Mouse (Mus musculus) left cerebral cortex, adult 2 months (tissue): ENCODE measurements at regions not wholly inside any gene's neighbourhood (a gene's known extent, or its start where the extent isn't known, plus 50 kb on each side); places are given as distances from the start of the nearest gene placed in this dataset.
A peak's percentile ranks its signal among the peaks of the same experiment; 100 is the strongest.
"Not testable (repeated sequence)": the region's sequence is repeated elsewhere in the genome, so short reads cannot be mapped to it uniquely, and the experiment has no call there.

ENCODE experiments used
- DNase-seq, 2 experiments: peaks; one replicate each; pipeline ENCODE4 v3.0.0; 2021 to 2022; ENCODE audit warnings: low spot score in 2 of 2, mixed read lengths in 1 of 2; ENCODE audit errors: extremely low spot score in 1 of 2
- H3K27ac ChIP-seq: fragments of 200-600 bp; 2 replicates; pipeline ENCODE4 v1.8.1; 2022
- H3K4me3 ChIP-seq: fragments of 200-600 bp; 2 replicates; pipeline ENCODE4 v1.8.1; 2022
- CTCF ChIP-seq: fragments of 200-600 bp; IDR thresholded peaks from 2 replicates; pipeline ENCODE4 v1.8.1; 2022; ENCODE audit warnings: antibody characterized with exemption, mild to moderate bottlenecking, moderate library complexity
- intact Hi-C: fragments of 180-260 bp; cut with DNase I; formaldehyde crosslinking; loops from one replicate; pipeline ENCODE4 v1.15.1; 2025

DNA sequence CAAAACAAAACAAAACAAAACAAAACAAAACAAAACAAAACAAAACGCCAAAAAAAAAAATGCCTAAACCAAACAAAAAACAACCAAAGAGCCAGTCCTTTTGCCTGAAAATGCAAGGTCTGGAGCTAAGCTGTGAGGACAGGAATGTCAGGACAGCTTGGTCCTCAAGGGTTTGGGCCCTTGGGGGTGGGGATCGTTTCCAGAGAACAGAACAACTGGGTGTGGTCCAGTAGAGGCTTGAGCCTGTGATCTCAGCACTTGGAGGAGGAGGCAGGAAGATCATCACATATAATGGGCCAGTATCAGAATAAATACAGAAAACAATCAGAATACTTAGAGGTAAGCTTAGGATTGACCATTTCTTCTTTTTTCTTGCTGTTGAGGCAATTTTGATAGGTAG lies 289.5 kb upstream of the Tgfbr2 start:
- no peak for DNase-seq
- Histone ChIP-seq H3K27ac (no peak overlapping the region), H3K4me3 (no peak overlapping the region)
- TF ChIP-seq CTCF = no peak
- intact Hi-C loops = no loop called here

DNA sequence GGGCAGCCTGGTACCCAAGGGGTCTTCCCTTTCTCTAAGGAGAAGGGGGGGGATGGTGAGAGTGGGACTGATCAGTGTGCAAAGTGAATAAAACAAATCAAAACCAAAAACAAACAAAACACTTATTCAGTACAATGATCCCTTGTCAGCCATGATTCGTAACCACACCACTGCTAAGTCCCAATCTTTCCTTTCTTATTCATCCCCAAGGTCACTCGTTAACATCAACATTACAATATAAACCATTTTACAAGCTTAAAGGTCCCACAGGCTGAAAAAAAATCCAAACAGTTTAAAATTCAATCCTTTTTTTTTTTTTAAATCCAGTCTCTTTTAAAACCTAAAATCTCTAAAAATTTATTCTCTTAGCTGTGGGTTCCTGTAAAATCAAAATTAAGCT lies 287.1 kb upstream of the Tgfbr2 start:
- DNase-seq = no peak
- no peak for TF ChIP-seq CTCF
- no peak overlapping the region for H3K4me3 ChIP-seq
- intact Hi-C loops = no loop called here
- no peak overlapping the region for H3K27ac ChIP-seq

DNA sequence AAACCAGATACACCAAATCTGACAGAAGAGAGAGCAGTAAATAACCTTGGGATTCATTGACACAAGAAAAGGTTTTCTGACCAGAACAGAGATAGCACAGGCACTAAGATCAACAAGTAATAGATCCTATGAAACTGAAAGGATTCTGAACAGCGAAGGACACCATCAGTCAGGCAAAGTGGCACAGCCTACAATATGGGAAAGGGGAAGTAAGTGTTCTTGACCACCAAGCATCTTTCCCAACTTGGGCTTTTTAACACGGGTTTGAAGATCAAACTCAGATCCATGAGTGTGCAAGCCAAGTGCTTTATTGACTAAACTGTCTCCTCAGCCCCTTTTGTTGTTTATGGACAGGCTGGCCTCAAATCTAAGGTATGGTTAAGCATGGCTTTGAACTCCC lies 284.9 kb upstream of the Tgfbr2 start:
- TF ChIP-seq CTCF = no peak
- Histone ChIP-seq H3K4me3 (no peak overlapping the region), H3K27ac (no peak overlapping the region)
- intact Hi-C loops = no loop called here
- DNase-seq = no peak

DNA sequence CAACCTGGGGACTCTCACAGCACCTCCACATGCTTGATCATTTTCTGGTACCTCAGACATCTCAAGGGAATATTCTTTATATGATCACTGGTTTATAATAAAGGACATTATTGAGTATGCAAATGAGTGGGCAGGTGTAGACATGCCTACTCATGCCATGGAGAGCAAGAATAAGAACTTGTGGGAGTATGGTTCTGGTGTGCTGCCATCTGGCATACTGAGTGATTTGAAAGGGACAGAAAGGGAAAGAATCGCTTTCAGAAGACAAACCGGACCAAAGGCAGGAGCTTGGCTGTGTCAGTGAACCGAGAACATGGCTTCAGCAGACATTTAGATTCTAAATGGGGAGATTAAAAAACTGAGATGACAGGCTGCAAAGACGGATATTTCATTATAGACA lies 276.9 kb upstream of the Tgfbr2 start:
- no peak overlapping the region for H3K4me3 ChIP-seq
- intact Hi-C loops = no loop called here
- TF ChIP-seq CTCF = no peak
- no peak overlapping the region for H3K27ac ChIP-seq
- peak; percentile 15 to 20 for DNase-seq

DNA sequence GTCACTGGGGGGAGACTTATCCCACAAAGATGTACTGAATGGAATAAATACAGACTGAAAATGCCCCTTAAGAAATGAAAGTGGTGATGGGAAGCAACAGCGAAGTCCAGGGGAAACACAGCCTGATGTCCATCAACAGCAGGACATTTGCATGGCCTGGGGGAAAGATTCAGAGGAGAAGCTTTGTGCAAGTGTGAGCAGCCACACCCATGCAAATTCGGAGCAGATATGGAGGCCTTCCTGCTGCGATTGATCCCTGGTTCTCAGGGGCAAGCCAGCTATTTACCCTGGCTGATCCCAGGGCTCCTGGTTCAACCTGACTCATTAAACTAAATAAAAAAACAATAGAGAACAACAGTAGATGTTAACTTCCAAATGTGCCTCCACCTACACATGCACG lies 275.7 kb upstream of the Tgfbr2 start:
- Histone ChIP-seq H3K27ac (no peak overlapping the region), H3K4me3 (no peak overlapping the region)
- intact Hi-C loops = loop anchor here (1.0 kb wide), 1 partner anchor 15 kb away; no protein-coding TSS in a partner anchor
- DNase-seq = no peak
- no peak for TF ChIP-seq CTCF

DNA sequence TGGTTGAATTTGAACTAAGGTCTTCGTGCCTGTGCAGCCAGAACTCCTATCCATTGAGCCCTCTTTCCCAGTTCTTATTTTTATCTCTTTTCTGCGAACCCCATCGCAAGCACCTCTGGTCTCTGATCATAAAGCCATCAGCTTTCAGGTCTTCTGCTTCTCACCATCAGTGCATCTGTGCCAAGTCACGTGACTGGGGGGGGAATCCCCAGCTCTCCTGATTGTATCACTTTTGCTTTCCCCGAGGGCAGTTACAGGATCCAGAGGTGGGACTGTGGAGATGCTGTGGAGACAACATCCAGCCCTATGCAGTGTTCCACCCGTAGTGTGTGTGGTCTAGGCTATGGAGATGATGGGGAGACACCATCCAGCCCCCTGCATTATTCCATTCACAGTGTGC lies 272.6 kb upstream of the Tgfbr2 start:
- TF ChIP-seq CTCF = no peak
- DNase-seq = no peak
- H3K27ac ChIP-seq = no peak overlapping the region
- H3K4me3 ChIP-seq = no peak overlapping the region
- intact Hi-C loops = no loop called here

DNA sequence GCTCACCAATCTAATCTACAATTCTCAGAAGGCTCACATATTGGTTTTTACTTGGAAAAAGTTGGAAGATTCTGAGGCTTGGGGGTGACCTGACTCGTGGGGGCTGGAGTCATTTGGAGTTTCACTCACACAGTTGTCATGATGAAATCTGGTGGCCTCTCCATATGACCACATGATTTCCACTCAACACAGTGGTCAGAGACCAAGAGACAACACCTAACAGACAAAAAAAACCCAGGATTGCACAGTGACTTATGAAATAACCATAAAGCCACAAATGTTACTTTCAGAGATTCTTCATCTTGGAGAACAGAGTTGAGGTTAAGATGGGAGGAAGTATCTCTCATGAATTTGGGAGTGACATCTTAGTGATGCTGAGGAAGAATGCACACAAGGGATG lies 263.4 kb upstream of the Tgfbr2 start:
- Histone ChIP-seq H3K4me3 (no peak overlapping the region), H3K27ac (no peak overlapping the region)
- intact Hi-C loops = no loop called here
- no peak for TF ChIP-seq CTCF
- no peak for DNase-seq

DNA sequence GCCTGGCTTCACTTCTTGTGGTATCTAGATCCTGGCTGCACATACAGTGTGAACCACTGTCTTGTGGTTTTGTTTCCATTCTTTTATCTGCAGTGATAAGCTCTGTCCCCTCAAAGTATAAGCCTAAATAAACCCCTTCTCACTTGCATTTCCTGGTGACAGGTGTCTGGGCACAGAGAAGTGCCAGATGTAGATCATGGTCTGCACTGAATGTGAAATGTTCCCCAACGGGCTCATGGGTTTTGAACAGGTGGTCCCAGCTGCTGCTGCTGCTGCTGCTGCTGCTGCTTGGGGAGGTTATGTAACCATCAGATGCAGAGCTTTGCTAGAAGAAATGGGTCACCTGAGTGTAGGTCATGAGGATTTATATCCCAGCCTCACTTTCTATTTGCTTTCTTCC lies 259.3 kb upstream of the Tgfbr2 start:
- intact Hi-C loops = no loop called here
- no peak for DNase-seq
- no peak for TF ChIP-seq CTCF
- H3K4me3 ChIP-seq = no peak overlapping the region
- no peak overlapping the region for H3K27ac ChIP-seq

DNA sequence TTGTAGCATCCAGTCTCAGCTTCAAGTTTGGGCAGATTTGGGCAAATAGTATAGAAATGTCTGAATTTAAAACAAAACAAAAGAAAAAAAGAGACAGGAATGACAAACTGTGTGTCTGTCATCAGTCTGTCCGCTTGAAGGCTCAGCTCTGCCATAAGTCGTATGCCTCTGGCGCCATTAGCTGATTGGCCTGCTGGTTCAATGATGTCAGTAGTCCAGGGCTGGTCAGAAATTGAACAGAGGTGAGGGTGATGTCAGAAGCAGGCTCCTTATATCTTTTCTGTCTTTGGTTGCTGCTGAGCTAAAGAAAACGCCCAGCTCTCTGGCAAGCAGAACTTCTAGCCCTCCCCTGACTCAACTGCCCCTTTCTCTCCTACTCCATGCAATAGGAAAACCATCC lies 253.9 kb upstream of the Tgfbr2 start:
- no peak for TF ChIP-seq CTCF
- H3K4me3 ChIP-seq = no peak overlapping the region
- no peak for DNase-seq
- intact Hi-C loops = loop anchor here (5.0 kb wide), 1 partner anchor 1613 kb away; the partner anchor contains the start of gene Azi2
- H3K27ac ChIP-seq = no peak overlapping the region

DNA sequence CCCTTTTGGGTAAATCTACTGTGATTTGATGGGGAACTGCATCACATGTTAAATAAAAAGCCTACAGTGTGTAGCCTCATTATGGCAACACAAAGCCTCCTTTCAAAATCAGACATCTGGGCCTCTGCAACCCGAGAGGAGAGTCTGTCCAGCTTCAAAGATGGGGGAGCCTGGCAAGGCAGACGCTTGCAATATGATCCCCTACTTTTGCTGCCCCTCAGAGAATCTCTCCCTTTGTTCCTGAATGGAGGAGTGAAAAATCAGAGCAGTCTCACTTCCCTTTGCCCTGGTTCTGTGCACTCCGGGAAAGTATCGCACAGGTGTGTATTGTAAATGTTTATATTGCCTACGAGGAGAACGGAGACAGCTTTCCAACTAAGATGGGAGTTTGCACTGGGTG lies 253.3 kb upstream of the Tgfbr2 start:
- no peak overlapping the region for H3K27ac ChIP-seq
- intact Hi-C loops = loop anchor here (5.0 kb wide), 1 partner anchor 1614 kb away; the partner anchor contains the start of gene Azi2
- DNase-seq = no peak
- TF ChIP-seq CTCF = no peak
- no peak overlapping the region for H3K4me3 ChIP-seq

DNA sequence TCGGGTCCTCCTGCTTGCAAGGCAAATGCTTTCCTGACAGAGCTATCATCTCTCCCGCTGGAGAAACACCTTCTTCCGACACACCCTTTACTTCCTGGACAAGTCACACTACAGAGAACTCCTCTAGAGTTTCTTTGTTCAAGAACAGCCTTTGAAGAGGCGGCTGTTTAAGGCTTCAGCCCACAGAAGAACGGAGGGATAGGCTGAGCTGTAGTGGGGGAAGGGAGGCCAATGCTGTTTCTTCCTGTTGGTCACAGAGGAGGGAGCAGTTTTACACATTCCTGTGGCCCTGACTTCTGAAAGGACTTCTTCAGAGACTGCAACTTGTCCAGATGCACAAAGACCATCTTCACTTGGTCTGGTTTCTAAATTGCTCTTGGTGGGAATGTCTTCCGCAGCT lies 252.1 kb upstream of the Tgfbr2 start:
- Histone ChIP-seq H3K4me3 (no peak overlapping the region), H3K27ac (no peak overlapping the region)
- no peak for TF ChIP-seq CTCF
- intact Hi-C loops = loop anchor here (1.0 to 5.0 kb wide), 4 partner anchors 84 to 1615 kb away; partner anchors contain the start of gene Azi2
- peak in 1 of 2 experiments; percentile 17 for DNase-seq

DNA sequence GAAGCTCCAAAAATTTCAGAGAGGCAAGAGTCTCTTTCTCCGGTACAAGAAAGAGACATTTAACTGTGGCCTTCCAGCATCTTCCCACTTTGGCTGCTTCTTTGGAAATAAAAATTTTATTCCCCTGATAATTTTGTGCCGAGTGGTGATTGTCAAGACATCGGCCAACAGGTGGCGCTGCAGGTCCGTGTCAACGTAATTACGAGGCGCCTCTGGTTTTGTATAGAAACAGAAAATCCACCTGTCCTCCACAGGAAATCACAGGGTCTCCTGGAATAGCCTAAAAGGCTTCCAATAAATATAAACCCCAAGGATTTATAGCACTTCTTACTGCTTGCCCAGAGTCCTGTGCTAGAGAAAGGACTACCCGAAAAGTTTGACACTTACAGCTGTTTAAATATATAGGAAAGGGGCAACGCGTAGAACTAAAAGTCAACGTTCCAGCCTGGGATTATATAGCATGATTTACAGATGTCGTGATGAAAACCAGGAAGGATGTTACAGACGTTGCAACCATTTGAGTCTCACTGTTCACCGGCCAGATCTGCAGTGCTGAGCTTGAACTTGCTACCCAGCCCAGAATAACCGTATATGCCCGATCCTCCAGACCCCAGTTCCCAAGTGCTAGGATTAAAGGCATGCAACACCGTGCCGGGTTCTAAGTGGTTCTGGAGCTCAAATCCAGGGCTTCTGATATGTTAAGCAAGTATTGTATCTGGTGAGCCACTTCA lies 251.3 kb upstream of the Tgfbr2 start:
- H3K4me3 ChIP-seq = no peak overlapping the region
- peak; percentile 77 to 80 for DNase-seq
- no peak overlapping the region for H3K27ac ChIP-seq
- intact Hi-C loops = loop anchor here (2.0 to 5.0 kb wide), 3 partner anchors 126 to 1616 kb away; partner anchors contain the start of gene Azi2
- peak; percentile 88 for TF ChIP-seq CTCF

DNA sequence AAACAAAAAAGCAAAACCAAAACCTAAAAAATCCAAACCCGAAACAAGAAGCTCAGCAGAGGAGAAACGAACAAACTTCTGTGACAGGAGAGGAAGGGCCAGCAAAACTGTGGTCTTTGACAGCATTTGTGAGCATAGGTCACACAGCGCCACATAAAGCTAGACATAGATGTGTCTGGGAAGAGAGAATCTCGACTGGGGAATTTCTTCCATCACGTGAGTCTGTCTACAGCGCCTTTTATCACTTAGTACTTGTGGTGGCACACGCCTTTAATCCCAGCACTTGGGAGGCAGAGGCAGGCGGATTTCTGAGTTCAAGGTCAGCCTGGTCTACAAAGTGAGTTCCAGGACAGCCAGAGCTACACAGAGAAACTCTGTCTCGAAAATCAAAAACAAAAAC lies 250.2 kb upstream of the Tgfbr2 start:
- H3K4me3 ChIP-seq, H3K27ac ChIP-seq, DNase-seq: not testable (repeated sequence)
- intact Hi-C loops = loop anchor here (5.0 kb wide), 1 partner anchor 1617 kb away; the partner anchor contains the start of gene Azi2
